Mouse (Mus musculus): ENCODE results near the gene Olfr270. TPM values are rescaled to one million over a fixed set of nuclear protein-coding genes. Genes with fewer than 3 reads are reported as not detected.

Olfr270 gene
- total and polyA plus RNA-seq, 3 experiments: not detected

Other genes with a start within 250 kb of the Olfr270 start
- not detected for gene Olfr275, start 149.9 kb upstream of the Olfr270 start, total RNA-seq (2021)
- gene Olfr275, start 149.9 kb upstream of the Olfr270 start, polyA plus RNA-seq (2012; rRNA removed): not detected in 2 replicates
- not detected for gene Olfr273, start 105.3 kb upstream of the Olfr270 start, total RNA-seq (2021)
- not detected in 2 replicates for gene Olfr273, start 105.3 kb upstream of the Olfr270 start, polyA plus RNA-seq (2012; rRNA removed)
- not detected for gene Olfr272, start 45.4 kb upstream of the Olfr270 start, total RNA-seq (2021)
- not detected in 2 replicates for gene Olfr272, start 45.4 kb upstream of the Olfr270 start, polyA plus RNA-seq (2012; rRNA removed)
- gene Nipsnap3a, start 24.7 kb downstream of the Olfr270 start, total RNA-seq (2021): not detected
- gene Nipsnap3a, start 24.7 kb downstream of the Olfr270 start, polyA plus RNA-seq (2012; rRNA removed): not detected in 2 replicates
- 10 to 100 TPM; 32.7 to 58.8 TPM for gene Nipsnap3b, start 47.3 kb downstream of the Olfr270 start, total RNA-seq (2021)
- 46.2 and 61.3 TPM in 2 replicates for gene Nipsnap3b, start 47.3 kb downstream of the Olfr270 start, polyA plus RNA-seq (2012; rRNA removed)
- gene Abca1, start 195.3 kb downstream of the Olfr270 start, total RNA-seq (2021): 100 to 1,000 TPM; 137 to 213 TPM
- 15.7 and 27.8 TPM in 2 replicates for gene Abca1, start 195.3 kb downstream of the Olfr270 start, polyA plus RNA-seq (2012; rRNA removed)

Measured in adrenal gland, adult 2 months (tissue).